Mouse (Mus musculus) ES-E14 (cell line): Measurements from ENCODE around the gene Dok7.

Source experiments
- CHD2 ChIP-seq: IDR thresholded peaks from 2 replicates; pipeline ENCODE4 v1.6.1; 2014; ENCODE audit warnings: mild to moderate bottlenecking, low read depth, low read length, inconsistent platforms
- HCFC1 ChIP-seq: IDR thresholded peaks from 2 replicates; pipeline ENCODE4 v1.6.1; 2012; ENCODE audit warnings: low read length, inconsistent platforms, borderline replicate concordance; ENCODE audit not compliant: insufficient read depth

DNA sequence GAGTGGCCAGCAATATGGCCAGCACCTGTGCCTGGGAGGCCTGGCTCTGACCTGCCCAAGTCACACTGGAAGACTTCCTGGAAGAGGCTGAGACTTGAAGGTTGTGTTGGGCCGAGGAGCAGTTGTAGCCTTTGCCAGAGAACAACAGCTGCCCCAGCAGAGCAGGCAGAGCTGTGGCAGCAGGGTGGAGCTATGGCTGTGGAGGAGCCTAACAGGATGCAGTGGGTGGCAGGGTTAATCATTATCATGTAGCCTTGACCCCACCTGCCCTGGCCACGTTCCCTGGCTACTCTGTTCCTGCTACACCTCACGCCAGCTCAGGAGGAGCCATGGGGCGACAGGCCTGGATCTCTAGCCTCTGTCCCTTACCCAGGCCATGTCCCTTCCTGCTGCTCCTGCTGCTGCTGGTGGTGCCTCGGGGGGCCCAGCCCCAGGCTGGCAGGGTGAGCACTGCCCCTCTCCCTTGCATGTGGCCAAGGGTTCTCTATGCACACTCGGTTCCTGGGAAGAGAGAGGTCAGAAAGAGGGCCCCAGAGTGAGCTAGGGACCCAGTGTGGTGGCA lies 15.2 kb upstream of the Dok7 start, which contains the start of gene Hgfac:
- no peak for TF ChIP-seq HCFC1
- TF ChIP-seq CHD2: no peak
